Mouse (Mus musculus) stomach, postnatal 0 days (tissue): ENCODE measurements around the gene Aspg.

ENCODE experiments used
- CTCF ChIP-seq: IDR thresholded peaks from 2 replicates; pipeline ENCODE4 v1.5.1; 2016; ENCODE audit warnings: antibody characterized with exemption, low read depth, mild to moderate bottlenecking, moderate library complexity
- EP300 ChIP-seq: optimal IDR thresholded peaks from 2 replicates; pipeline ENCODE3; 2016; ENCODE audit warnings: antibody characterized with exemption

DNA sequence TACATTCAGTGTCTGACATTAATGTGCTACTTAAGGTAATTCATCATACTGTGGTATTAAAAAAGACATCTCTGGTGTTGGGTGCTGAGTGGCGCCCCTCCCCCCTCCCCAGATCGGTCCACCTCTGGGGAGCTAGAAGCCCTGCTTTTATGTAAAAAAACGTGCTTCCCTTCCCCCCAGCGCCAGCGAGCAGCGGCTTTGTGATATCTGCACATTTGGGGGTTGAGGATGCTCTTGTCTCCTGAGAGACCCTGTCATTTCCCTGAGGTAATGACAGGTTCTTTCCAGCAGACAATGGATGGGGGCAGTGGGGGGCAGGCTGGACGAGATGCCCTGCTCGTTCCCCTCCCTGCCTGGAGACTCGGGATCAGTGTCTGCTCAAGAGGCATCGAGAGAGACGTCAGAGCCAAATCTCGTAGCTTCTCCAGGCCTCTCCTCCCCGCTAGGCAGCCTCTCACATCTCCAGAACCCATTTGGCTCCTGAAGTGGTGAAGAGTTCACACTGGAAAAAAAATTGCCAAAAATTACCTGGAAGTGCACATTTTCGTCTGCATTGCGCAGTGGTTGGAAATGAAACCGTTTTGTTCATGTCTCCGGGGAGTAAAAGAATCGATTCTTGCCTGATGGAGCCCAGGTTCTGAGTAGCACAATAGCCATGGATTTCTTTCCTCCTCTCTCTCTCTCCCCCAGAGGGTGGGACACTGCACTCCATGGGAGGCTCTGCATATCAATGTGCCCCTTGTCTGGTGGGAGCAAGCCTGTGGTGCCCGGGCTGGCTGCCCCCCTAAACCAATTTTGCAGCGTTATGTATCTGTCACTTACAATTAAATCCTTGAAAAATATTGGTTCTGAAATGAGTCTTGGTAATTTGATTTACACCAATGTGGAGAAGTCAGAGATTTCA lies 64.4 kb downstream of the Aspg start:
- TF ChIP-seq CTCF = no peak
- no peak for TF ChIP-seq EP300
